Mouse (Mus musculus) liver, embryonic 11.5 days (tissue): ENCODE data around the gene Srpk2. TPM values are rescaled to one million over a fixed set of nuclear protein-coding genes. Genes with fewer than 3 reads are reported as not detected.

Experiments
- ATAC-seq: fragments of 200-750 bp; cut with Nextera tagmentation; replicated peaks from 2 replicates; pipeline ENCODE4 v1.8.0; 2017; ENCODE audit warnings: moderate number of reproducible peaks, mild to moderate bottlenecking, moderate TSS enrichment, moderate library complexity; ENCODE audit not compliant: low FRiP score
- DNase-seq: peaks from one replicate; pipeline ENCODE4 v3.0.0-alpha.2; 2017; ENCODE audit warnings: low spot score
- H3K27ac ChIP-seq: fragments of 300-500 bp; sonication (generic); 2 replicates; pipeline ENCODE4 v1.5.1; 2014; ENCODE audit warnings: mild to moderate bottlenecking, low read depth, low read length, control low read depth
- H3K27me3 ChIP-seq: fragments of 300-500 bp; sonication (generic); replicated peaks from 2 replicates; pipeline ENCODE4 v1.6.1; 2014; ENCODE audit warnings: low read length, mixed read lengths; ENCODE audit not compliant: control insufficient read depth, insufficient read depth
- H3K36me3 ChIP-seq: fragments of 300-500 bp; sonication (generic); 2 replicates; pipeline ENCODE4 v1.6.1; 2014; ENCODE audit warnings: mild to moderate bottlenecking, low read length, moderate library complexity, mixed read lengths; ENCODE audit not compliant: control insufficient read depth, insufficient read depth
- H3K4me1 ChIP-seq: fragments of 300-500 bp; sonication (generic); replicated peaks from 2 replicates; pipeline ENCODE4 v1.6.1; 2014; ENCODE audit warnings: low read length, mixed read lengths; ENCODE audit not compliant: control insufficient read depth, insufficient read depth
- H3K4me2 ChIP-seq: fragments of 300-500 bp; sonication (generic); 2 replicates; pipeline ENCODE4 v1.6.1; 2014; ENCODE audit warnings: mild to moderate bottlenecking, control low read depth, moderate library complexity
- H3K4me3 ChIP-seq: fragments of 300-500 bp; sonication (generic); 2 replicates; pipeline ENCODE4 v1.5.1; 2014; ENCODE audit warnings: low read depth, low read length, control low read depth
- H3K9ac ChIP-seq: fragments of 300-500 bp; sonication (generic); 2 replicates; pipeline ENCODE4 v1.6.1; 2014; ENCODE audit warnings: low read depth, low read length, control low read depth
- H3K9me3 ChIP-seq: fragments of 300-500 bp; sonication (generic); 2 replicates; pipeline ENCODE4 v1.6.1; 2016; ENCODE audit warnings: low read length, inconsistent platforms, mixed read lengths; ENCODE audit not compliant: control insufficient read depth
- WGBS: fragments of 180-500 bp; shearing (Covaris S2); extraction: QIAGEN DNeasy Blood & Tissue Kit; methylation state at CpG from one replicate; pipeline ENCODE4 v1.1.7; 2014; 5-methylcytosine and 5-hydroxymethylcytosine counted together
- polyA plus RNA-seq: library from polyadenylated mRNA; unstranded; fragments of >200 nt; fragmentation: Nextera tagmentation; extraction: Ambion mirVana; gene quantifications from 2 replicates; pipeline ENCODE4 v1.2.1, GENCODE M21; 2014

Gene Srpk2
- polyA plus RNA-seq, 1 experiment from 2014 or later = 20.7 TPM

GRCm38 (mm10) chr5:23576336-23577094 is 107.9 kb downstream of the Srpk2 start:
- H3K4me2 ChIP-seq = no peak overlapping the region
- H3K4me1 ChIP-seq = no peaks in the 10 kb centered on the region; the same call in 1 of the 2 replicates
- H3K36me3 ChIP-seq = no peaks in the 10 kb centered on the region; the same call in 1 of the 2 replicates
- ATAC-seq = no peak
- H3K9me3 ChIP-seq = 0 out of 2 replicates have a peak, but pooled peaks cover 3% of the 10 kb centered on the region
- no peaks in the 10 kb centered on the region for H3K27me3 ChIP-seq
- DNase-seq = no peak
- no peak overlapping the region for H3K27ac ChIP-seq
- 61% methylated on average over 6 of the region's 6 CpGs for WGBS
- H3K4me3 ChIP-seq = no peak overlapping the region
- H3K9ac ChIP-seq = no peak overlapping the region

- ATAC-seq = no peak
- Histone ChIP-seq H3K4me3 (no peak overlapping the region), H3K9ac (no peak overlapping the region), H3K36me3 (no peaks in the 10 kb centered on the region; the same call in none of the 2 replicates), H3K4me2 (no peak overlapping the region), H3K4me1 (no peaks in the 10 kb centered on the region; the same call in 1 of the 2 replicates), H3K27ac (no peak overlapping the region), H3K27me3 (no peaks in the 10 kb centered on the region), H3K9me3 (0 out of 2 replicates have a peak, but pooled peaks cover 3% of the 10 kb centered on the region)
- 87% methylated on average over 5 of the region's 5 CpGs for WGBS
- DNase-seq = no peak
These were observed 110.5 kb downstream of the Srpk2 start for GRCm38 (mm10) chr5:23573942-23574341.

GRCm38 (mm10) chr5:23568188-23568587 is 116.2 kb downstream of the Srpk2 start:
- no peaks in the 10 kb centered on the region for H3K27me3 ChIP-seq
- WGBS = 87% methylated on average over 5 of the region's 5 CpGs
- H3K4me2 ChIP-seq = no peak overlapping the region
- no peaks in the 10 kb centered on the region for H3K9me3 ChIP-seq
- no peak for DNase-seq
- H3K9ac ChIP-seq = no peak overlapping the region
- no peak for ATAC-seq
- H3K4me3 ChIP-seq = no peak overlapping the region
- no peak overlapping the region for H3K27ac ChIP-seq
- no peaks in the 10 kb centered on the region; the same call in 1 of the 2 replicates for H3K36me3 ChIP-seq
- no peaks in the 10 kb centered on the region for H3K4me1 ChIP-seq

- Histone ChIP-seq H3K27ac (no peak overlapping the region), H3K4me1 (no peaks in the 10 kb centered on the region), H3K36me3 (no peaks in the 10 kb centered on the region; the same call in 1 of the 2 replicates), H3K9ac (no peak overlapping the region), H3K4me3 (no peak overlapping the region), H3K4me2 (no peak overlapping the region), H3K27me3 (no peaks in the 10 kb centered on the region), H3K9me3 (no peaks in the 10 kb centered on the region)
- ATAC-seq (no peak), DNase-seq (no peak)
- 90% methylated on average over 6 of the region's 6 CpGs for WGBS
These were observed 118.0 kb downstream of the Srpk2 start for GRCm38 (mm10) chr5:23566382-23566781.

DNA sequence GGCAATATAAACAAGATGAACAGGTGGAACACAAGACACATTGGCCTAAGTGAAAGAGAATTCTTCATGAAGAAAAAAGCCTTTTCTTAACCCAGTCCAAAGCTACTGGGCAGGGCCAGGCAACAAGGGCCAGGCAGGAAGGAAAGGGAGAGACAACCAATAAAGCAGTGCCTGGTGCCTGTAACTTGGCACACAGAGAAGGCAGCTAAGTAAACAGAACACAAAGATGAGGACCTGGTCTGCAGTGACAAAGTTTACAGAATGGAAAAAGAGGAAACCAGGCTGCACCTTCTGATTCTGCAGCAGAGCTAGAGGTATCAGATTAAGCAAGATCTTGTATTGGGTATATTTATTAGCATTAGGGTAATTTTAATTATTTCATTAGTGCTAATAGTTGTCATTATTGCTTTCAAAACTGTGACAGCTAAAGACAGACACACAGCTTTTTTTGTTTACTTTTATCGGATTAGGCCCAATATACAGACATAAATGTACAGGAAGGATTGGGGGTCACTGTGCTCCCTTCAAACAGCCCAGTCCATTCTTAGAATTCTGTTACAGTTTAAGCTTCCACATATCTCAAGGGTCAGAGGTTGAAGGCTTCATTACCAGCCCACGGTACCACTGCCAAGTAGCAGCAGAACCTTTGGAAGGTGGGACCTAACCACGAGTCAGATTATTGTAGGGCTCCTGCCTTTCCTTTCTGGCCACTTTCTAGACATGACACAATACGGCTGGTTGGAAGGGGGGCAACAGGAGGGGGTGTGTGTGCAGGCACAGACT is 121.9 kb downstream of the Srpk2 start:
- DNase-seq (no peak), ATAC-seq (no peak)
- no peaks in the 10 kb centered on the region for H3K9me3 ChIP-seq
- no peak overlapping the region for H3K4me2 ChIP-seq
- no peaks in the 10 kb centered on the region for H3K36me3 ChIP-seq
- H3K9ac ChIP-seq = no peak overlapping the region
- no peaks in the 10 kb centered on the region for H3K4me1 ChIP-seq
- H3K4me3 ChIP-seq = no peak overlapping the region
- H3K27me3 ChIP-seq = no peaks in the 10 kb centered on the region
- no peak overlapping the region for H3K27ac ChIP-seq
- 70% methylated on average over 4 of the region's 4 CpGs for WGBS

DNA sequence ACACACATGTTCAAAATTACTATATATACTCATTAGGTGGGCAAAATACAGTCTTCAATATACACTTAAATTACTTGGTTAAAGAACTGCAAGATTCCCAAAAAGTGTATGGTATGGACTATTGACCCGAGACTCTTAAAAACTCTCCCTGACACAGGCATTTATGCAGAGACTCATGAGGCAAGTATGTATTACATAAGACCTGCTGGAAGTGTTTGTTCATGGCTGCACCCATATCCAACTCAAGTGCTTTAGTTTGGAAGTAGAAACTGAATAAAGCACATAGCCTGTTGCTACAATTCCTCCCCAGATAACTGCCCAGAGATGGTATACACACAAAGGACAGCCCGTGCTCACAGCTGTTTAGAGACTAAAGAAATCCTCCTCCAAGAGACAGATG is 123.2 kb downstream of the Srpk2 start:
- Histone ChIP-seq H3K9me3 (no peaks in the 10 kb centered on the region), H3K27ac (no peak overlapping the region), H3K4me2 (no peak overlapping the region), H3K4me3 (no peak overlapping the region), H3K36me3 (no peaks in the 10 kb centered on the region), H3K9ac (no peak overlapping the region), H3K4me1 (no peaks in the 10 kb centered on the region), H3K27me3 (no peaks in the 10 kb centered on the region)
- 90% methylated on average over 2 of the region's 2 CpGs for WGBS
- ATAC-seq = no peak
- DNase-seq = no peak

GRCm38 (mm10) chr5:23560171-23560570 is 124.2 kb downstream of the Srpk2 start:
- no peaks in the 10 kb centered on the region for H3K36me3 ChIP-seq
- WGBS = 80% methylated on average over 4 of the region's 4 CpGs
- H3K27me3 ChIP-seq = no peaks in the 10 kb centered on the region
- H3K4me1 ChIP-seq = no peaks in the 10 kb centered on the region
- no peak overlapping the region for H3K4me2 ChIP-seq
- no peak for ATAC-seq
- no peaks in the 10 kb centered on the region for H3K9me3 ChIP-seq
- no peak overlapping the region for H3K4me3 ChIP-seq
- no peak for DNase-seq
- no peak overlapping the region for H3K9ac ChIP-seq
- no peak overlapping the region for H3K27ac ChIP-seq

DNA sequence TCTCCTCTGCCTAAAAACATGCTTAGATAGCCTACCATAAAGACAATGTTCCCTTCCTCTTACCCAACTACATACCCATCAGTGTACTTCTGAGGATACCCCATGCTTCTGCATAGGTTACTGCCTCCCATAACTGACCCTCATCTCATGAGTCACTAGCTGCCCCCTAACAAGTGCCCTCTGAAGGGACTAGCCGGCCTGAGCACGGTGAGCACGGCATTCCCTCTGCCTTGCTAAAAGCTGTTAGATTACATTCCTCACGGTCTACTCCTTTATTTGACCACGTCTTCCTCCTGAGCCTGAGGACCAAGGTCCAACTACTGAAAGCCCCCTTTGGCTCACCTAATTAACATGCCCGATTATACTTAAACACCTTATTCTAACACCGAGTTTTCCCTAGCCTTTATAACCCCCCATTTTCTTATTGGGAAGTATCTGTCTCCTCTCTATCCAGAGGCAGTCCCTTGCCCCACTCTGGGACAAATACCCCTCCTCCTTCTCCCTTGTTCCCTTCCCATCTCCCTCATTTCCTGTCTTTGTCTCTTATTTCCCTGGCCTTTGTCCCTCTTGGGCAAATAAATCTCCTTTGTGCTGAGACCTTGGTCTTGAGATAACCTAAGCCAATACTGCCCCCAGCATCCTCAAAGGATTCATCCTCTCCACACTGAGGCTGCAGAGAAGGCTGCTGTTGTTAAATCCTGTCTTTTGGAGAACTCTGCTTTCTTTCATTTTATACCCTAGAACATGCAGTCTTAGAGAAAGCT is 128.2 kb downstream of the Srpk2 start:
- ATAC-seq (no peak), DNase-seq (no peak)
- no peak overlapping the region for H3K4me3 ChIP-seq
- no peak overlapping the region for H3K27ac ChIP-seq
- H3K4me1 ChIP-seq = no peaks in the 10 kb centered on the region
- H3K9ac ChIP-seq = no peak overlapping the region
- no peaks in the 10 kb centered on the region for H3K9me3 ChIP-seq
- H3K36me3 ChIP-seq = no peaks in the 10 kb centered on the region
- H3K27me3 ChIP-seq = no peaks in the 10 kb centered on the region
- WGBS = 66% methylated on average over 7 of the region's 7 CpGs
- no peak overlapping the region for H3K4me2 ChIP-seq
